Mouse (Mus musculus) lung, embryonic 16.5 days (tissue): Measurements from ENCODE around the gene Gm49711. TPM values are rescaled to one million over a fixed set of nuclear protein-coding genes. Genes with fewer than 3 reads are reported as not detected.

ENCODE experiments used
- ATAC-seq: fragments of 200-750 bp; cut with Nextera tagmentation; 2 replicates; pipeline ENCODE4 v1.8.0; 2017; ENCODE audit warnings: low read depth, mild to moderate bottlenecking, moderate library complexity
- H3K27ac ChIP-seq: fragments of 300-500 bp; sonication (generic); 2 replicates; pipeline ENCODE4 v1.5.1; 2014; ENCODE audit warnings: mild to moderate bottlenecking, control low read depth, low read length
- H3K27me3 ChIP-seq: fragments of 300-500 bp; sonication (generic); 2 replicates; pipeline ENCODE4 v1.6.1; 2014; ENCODE audit warnings: low read depth, low read length, mixed read lengths; ENCODE audit not compliant: control insufficient read depth, insufficient read depth
- H3K36me3 ChIP-seq: fragments of 300-500 bp; sonication (generic); 2 replicates; pipeline ENCODE4 v1.6.1; 2014; ENCODE audit warnings: low read length; ENCODE audit not compliant: control insufficient read depth, insufficient read depth
- H3K4me1 ChIP-seq: fragments of 300-500 bp; sonication (generic); replicated peaks from 2 replicates; pipeline ENCODE4 v1.6.1; 2014; ENCODE audit warnings: low read length, mixed read lengths; ENCODE audit not compliant: control insufficient read depth, insufficient read depth
- H3K4me2 ChIP-seq: fragments of 300-500 bp; sonication (generic); 2 replicates; pipeline ENCODE4 v1.6.1; 2014; ENCODE audit warnings: low read depth, low read length, control low read depth
- H3K4me3 ChIP-seq: fragments of 300-500 bp; sonication (generic); 2 replicates; pipeline ENCODE4 v1.5.1; 2014; ENCODE audit warnings: mild to moderate bottlenecking, low read length, control low read depth
- H3K9ac ChIP-seq: fragments of 300-500 bp; sonication (generic); 2 replicates; pipeline ENCODE4 v1.6.1; 2014; ENCODE audit warnings: low read length, control low read depth
- H3K9me3 ChIP-seq: fragments of 300-500 bp; sonication (generic); 2 replicates; pipeline ENCODE4 v1.6.1; 2016; ENCODE audit warnings: low read length; ENCODE audit not compliant: control insufficient read depth
- WGBS: fragments of 180-500 bp; shearing (Covaris S2); extraction: QIAGEN DNeasy Blood & Tissue Kit; methylation state at CpG from one replicate; pipeline ENCODE4 v1.1.7; 2014; 5-methylcytosine and 5-hydroxymethylcytosine counted together
- polyA plus RNA-seq: library from polyadenylated mRNA; unstranded; fragments of >200 nt; fragmentation: Nextera tagmentation; extraction: Ambion mirVana; gene quantifications from 2 replicates; pipeline ENCODE4 v1.2.1, GENCODE M21; 2015

Gm49711 gene
- polyA plus RNA-seq, 1 experiment from 2014 or later: not detected

DNA sequence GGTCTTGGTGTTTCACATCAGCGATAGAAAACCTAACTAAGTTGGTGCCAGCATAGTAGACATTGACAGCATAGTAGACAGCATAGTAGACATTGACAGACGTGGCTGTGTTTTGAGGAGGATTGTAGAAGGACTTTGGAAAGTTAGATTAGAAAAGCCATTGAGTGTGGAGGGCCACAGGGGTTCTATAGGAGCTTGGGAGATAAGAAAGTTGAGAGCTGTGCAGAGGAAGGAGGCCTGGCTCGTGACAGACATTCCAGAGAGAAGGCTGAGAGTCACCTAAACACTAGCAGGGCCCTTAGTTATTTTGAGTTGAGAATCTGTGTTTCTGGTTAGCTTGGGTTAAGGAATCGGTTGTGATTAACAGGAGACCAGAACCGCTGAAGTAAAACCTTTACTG, 69.5 kb downstream of the Gm49711 start:
- peaks cover 5% of the 10 kb centered on the region; the same call in 1 of the 2 replicates for H3K9me3 ChIP-seq
- ATAC-seq: no peak
- no peaks in the 10 kb centered on the region for H3K36me3 ChIP-seq
- H3K27ac ChIP-seq: no peak overlapping the region
- no peaks in the 10 kb centered on the region for H3K4me1 ChIP-seq
- no peak overlapping the region for H3K4me2 ChIP-seq
- H3K4me3 ChIP-seq: no peak overlapping the region
- H3K27me3 ChIP-seq: no peaks in the 10 kb centered on the region
- WGBS: 70% methylated on average over 5 of the region's 5 CpGs
- H3K9ac ChIP-seq: no peak overlapping the region

DNA sequence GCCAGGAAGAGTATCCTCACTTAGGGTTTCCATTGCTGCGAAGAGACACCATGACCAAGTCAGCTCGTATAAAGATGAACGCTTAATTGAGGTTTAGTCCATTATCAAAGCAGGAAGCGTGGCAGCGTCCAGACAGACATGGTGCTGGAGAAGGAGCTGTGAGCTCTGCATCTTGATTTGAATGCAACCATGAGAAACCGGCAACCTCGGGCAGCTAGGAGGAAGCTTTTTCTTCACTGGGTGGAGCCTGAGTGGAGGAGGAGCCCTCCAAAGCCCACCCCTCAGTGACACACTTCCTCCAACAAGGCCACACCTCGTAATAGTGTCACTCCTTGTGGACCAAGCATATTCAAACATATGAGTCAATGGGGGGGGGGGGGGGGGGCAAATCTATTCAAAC, 71.7 kb downstream of the Gm49711 start:
- Histone ChIP-seq H3K36me3 (no peaks in the 10 kb centered on the region), H3K4me3 (no peak overlapping the region), H3K4me2 (no peak overlapping the region), H3K4me1 (no peaks in the 10 kb centered on the region), H3K9me3 (peaks cover under 1% of the 10 kb centered on the region; the same call in 1 of the 2 replicates), H3K27ac (no peak overlapping the region), H3K27me3 (no peaks in the 10 kb centered on the region), H3K9ac (no peak overlapping the region)
- no peak for ATAC-seq
- 85% methylated on average over 8 of the region's 8 CpGs for WGBS

DNA sequence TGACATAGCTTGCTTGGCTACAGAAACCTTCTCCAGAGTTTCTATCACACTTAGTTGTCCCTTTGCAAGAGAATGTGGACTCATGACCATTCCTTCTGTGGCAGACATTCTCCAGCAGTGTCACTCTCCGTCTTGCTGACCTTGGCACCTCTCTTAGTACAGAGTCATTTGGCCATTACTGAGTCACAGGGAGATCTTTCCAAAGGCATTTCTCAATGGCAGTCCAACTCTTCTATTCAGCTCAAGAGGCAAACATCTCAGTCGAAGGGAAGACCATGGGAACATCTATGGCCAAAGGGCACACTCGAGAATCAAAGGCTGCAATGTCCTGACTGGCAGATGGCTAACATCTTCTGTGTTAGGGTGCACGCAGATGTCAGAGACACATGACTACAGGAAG, 74.4 kb downstream of the Gm49711 start:
- H3K4me3 ChIP-seq: no peak overlapping the region
- no peaks in the 10 kb centered on the region for H3K4me1 ChIP-seq
- H3K4me2 ChIP-seq: no peak overlapping the region
- no peak overlapping the region for H3K27ac ChIP-seq
- no peaks in the 10 kb centered on the region for H3K9me3 ChIP-seq
- H3K36me3 ChIP-seq: no peaks in the 10 kb centered on the region
- 77% methylated on average over 4 of the region's 4 CpGs for WGBS
- ATAC-seq: no peak
- H3K9ac ChIP-seq: no peak overlapping the region
- H3K27me3 ChIP-seq: no peaks in the 10 kb centered on the region

DNA sequence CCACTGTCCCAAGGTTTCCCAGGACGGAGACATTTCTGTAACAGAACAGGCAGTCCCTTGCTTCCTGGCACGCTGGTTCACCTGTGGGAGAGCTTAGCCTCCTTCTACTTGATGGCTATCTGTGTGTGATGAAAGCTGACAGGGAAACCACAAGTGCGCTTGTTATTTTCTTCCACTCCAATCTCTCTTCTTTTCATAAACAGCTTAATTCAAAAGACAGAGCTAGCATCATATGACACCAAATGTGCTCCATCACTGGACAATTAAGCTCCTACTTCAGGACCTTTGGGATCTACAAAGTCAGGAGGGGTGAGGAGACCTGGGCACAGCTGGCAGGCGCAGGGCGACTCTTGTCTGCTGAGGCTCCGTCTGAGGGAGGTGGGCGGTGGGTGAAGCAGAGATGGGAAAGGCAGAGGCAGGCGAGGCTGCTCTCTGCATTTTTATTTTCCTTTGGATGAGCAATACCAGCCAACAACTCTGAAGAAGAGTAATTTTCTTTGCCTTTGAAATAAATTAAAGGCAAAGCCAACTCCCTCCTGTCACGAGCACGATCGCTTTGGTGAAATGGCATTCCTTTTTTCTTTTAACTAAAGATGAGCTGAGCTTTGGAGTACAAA, 76.1 kb downstream of the Gm49711 start:
- Histone ChIP-seq H3K9me3 (no peaks in the 10 kb centered on the region), H3K27me3 (no peaks in the 10 kb centered on the region), H3K4me3 (no peak overlapping the region), H3K4me2 (no peak overlapping the region), H3K27ac (no peak overlapping the region), H3K36me3 (no peaks in the 10 kb centered on the region), H3K4me1 (no peaks in the 10 kb centered on the region), H3K9ac (no peak overlapping the region)
- 83% methylated on average over 11 of the region's 11 CpGs for WGBS
- ATAC-seq: no peak

DNA sequence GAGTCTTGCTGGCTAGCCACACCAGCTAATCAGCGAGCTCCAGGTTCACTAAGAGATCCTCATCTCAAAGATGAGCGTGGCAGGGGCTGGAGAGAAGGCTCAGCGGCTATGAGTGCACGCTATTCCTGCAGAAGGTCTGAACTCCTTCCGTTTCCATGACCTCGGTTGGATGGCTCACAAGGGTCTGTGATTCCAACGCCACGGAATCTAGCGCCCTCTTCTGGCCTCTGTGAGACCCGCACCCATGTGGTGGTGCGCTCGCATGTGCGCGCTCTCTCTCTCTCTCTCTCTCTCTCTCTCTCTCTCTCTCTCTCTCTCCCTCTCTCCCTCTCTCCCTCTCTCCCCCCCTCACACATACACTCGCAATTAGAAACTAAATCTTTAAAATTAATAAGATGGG, 78.2 kb downstream of the Gm49711 start:
- Histone ChIP-seq H3K9me3 (no peaks in the 10 kb centered on the region), H3K27me3 (no peaks in the 10 kb centered on the region), H3K4me3 (no peak overlapping the region), H3K4me1 (no peaks in the 10 kb centered on the region), H3K9ac (no peak overlapping the region), H3K27ac (no peak overlapping the region), H3K4me2 (no peak overlapping the region), H3K36me3 (no peaks in the 10 kb centered on the region)
- ATAC-seq: no peak
- 90% methylated on average over 15 of the region's 15 CpGs for WGBS

DNA sequence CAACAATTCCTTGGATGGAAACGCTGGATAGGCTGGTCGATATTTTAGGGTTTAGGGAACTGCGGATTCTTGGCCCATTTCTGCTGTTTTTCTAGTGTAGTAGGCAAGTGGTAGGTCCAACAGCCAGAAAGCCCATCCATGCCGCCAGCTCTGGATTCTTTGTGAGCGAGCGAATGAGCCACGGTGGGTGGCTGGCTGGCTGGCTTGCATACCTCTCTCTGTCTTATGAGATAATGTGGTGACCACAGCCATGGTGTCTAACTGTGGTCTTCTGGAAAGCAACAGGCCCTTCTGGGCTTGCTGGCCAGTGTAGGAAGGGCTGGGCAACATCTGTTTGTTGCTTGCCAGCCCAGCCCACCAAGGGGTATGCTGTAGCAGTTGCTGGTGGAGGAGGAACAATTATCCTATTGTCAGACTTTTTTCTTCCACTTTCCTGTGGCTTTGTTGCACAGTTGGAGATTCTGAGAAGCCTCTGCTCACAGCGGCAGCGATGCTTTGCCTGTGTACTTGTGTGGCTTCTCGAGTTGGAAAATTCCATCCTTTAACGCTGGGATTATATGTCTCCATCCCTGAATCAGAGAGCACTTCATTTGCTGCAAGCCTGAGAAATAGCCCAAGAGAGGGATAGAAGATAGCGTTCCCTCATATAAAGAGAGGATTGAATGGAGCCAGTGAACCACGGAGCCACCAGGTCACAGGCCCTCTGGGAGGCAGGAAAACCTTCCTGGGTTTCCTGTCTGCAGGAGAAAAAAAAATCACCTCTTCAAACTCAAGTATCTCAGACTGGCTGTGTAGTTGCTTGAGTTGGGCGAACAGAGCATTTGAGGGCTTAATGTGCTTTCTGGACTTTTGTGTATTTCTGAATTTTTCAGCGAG, 81.5 kb downstream of the Gm49711 start:
- no peak for ATAC-seq
- no peaks in the 10 kb centered on the region for H3K36me3 ChIP-seq
- H3K4me2 ChIP-seq: no peak overlapping the region
- no peak overlapping the region for H3K27ac ChIP-seq
- H3K4me1 ChIP-seq: no peaks in the 10 kb centered on the region
- H3K9me3 ChIP-seq: no peaks in the 10 kb centered on the region
- H3K4me3 ChIP-seq: no peak overlapping the region
- no peak overlapping the region for H3K9ac ChIP-seq
- 65% methylated on average over 15 of the region's 15 CpGs for WGBS
- no peaks in the 10 kb centered on the region for H3K27me3 ChIP-seq

DNA sequence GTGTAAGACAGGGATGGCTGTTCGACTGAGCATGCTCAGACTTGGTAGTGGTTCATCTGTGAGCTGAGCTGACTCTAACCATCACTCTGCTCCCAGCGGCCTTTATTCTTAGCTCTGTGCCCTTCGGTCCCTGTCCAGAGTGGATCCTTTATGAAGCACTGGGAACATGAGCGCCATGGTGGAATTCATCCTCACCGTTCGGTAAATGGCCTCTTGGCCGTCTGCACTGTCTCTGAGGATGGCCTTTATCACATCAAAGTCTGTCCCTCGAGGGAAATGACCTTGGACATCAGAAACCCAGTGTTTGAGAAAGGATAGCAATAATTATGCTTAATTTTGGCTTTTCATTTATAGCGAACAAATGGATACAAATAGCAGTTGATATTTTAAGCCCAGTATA, 82.2 kb downstream of the Gm49711 start:
- Histone ChIP-seq H3K4me3 (no peak overlapping the region), H3K27me3 (no peaks in the 10 kb centered on the region), H3K9me3 (no peaks in the 10 kb centered on the region), H3K27ac (no peak overlapping the region), H3K4me1 (no peaks in the 10 kb centered on the region), H3K9ac (no peak overlapping the region), H3K36me3 (no peaks in the 10 kb centered on the region), H3K4me2 (no peak overlapping the region)
- WGBS: 70% methylated on average over 9 of the region's 9 CpGs
- ATAC-seq: no peak

DNA sequence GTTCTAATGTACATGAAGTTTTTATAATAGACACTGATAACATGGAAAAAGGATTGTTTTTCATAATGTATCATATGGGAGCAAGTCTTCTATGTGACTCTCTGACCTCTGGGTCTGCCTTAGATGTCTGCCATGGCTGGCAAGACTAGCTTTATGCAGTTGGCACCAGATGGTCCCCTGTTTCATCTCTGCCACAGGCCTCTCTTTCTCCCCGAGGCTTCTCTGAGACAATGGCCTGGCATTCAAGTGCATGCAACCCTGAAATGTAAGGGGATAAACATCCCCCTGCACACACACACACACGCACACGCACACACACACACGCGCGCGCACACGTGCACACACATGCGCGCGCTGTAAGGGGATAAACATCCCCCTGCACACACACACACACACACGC, 82.9 kb downstream of the Gm49711 start:
- 94% methylated on average over 12 of the region's 12 CpGs for WGBS
- ATAC-seq: no peak
- H3K36me3 ChIP-seq: no peaks in the 10 kb centered on the region
- H3K4me1 ChIP-seq: no peaks in the 10 kb centered on the region
- H3K4me2 ChIP-seq: no peak overlapping the region
- H3K4me3 ChIP-seq: no peak overlapping the region
- no peak overlapping the region for H3K27ac ChIP-seq
- no peaks in the 10 kb centered on the region for H3K9me3 ChIP-seq
- no peaks in the 10 kb centered on the region for H3K27me3 ChIP-seq
- no peak overlapping the region for H3K9ac ChIP-seq

DNA sequence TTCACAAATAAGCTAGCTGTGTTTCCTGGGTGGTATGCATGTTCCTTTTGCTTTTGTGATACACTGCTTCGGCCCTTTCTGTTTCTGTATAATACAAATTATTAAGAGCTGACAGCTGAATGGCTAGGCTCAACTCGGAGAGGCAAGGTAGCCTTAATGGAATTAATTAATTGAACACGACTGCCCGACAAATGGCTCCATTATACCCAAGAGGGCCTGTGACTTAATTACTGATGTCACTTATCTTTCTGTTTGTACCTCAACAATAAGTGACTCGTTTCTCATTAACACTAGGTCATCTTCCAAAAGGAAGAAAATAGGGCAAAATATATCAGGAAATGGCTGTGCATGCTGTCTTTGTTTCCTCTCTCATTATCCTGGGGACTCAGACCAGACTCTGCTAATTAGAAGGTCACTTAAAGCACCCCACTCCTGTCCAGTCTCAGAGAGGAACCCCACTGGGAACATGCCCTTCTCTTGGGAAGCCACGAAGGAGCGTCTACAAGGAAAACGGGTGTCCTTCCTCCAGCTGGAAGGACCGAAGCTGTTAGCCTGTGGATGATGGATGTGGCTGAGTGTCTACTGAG, 84.4 kb downstream of the Gm49711 start:
- no peaks in the 10 kb centered on the region for H3K27me3 ChIP-seq
- WGBS: 70% methylated on average over 9 of the region's 9 CpGs
- H3K9ac ChIP-seq: no peak overlapping the region
- no peak for ATAC-seq
- H3K4me2 ChIP-seq: no peak overlapping the region
- H3K4me1 ChIP-seq: no peaks in the 10 kb centered on the region
- H3K27ac ChIP-seq: no peak overlapping the region
- H3K4me3 ChIP-seq: no peak overlapping the region
- no peaks in the 10 kb centered on the region for H3K9me3 ChIP-seq
- no peaks in the 10 kb centered on the region for H3K36me3 ChIP-seq
